Mouse (Mus musculus) E14TG2a.4 (cell line): ENCODE measurements at regions not wholly inside any gene's neighbourhood (a gene's known extent, or its start where the extent isn't known, plus 50 kb on each side); places are given as distances from the start of the nearest gene placed in this dataset.

ENCODE experiments used
- CTCF ChIP-seq: conservative IDR thresholded peaks from 2 replicates; pipeline ENCODE4 v1.5.1; 2014; ENCODE audit warnings: low read length
- NANOG ChIP-seq: IDR thresholded peaks from 2 replicates; pipeline ENCODE4 v1.6.1; 2014; ENCODE audit warnings: borderline replicate concordance, low read length, mixed read lengths
- POU5F1 ChIP-seq: IDR thresholded peaks from 2 replicates; pipeline ENCODE4 v1.6.1; 2014; ENCODE audit warnings: low read length, borderline replicate concordance

DNA sequence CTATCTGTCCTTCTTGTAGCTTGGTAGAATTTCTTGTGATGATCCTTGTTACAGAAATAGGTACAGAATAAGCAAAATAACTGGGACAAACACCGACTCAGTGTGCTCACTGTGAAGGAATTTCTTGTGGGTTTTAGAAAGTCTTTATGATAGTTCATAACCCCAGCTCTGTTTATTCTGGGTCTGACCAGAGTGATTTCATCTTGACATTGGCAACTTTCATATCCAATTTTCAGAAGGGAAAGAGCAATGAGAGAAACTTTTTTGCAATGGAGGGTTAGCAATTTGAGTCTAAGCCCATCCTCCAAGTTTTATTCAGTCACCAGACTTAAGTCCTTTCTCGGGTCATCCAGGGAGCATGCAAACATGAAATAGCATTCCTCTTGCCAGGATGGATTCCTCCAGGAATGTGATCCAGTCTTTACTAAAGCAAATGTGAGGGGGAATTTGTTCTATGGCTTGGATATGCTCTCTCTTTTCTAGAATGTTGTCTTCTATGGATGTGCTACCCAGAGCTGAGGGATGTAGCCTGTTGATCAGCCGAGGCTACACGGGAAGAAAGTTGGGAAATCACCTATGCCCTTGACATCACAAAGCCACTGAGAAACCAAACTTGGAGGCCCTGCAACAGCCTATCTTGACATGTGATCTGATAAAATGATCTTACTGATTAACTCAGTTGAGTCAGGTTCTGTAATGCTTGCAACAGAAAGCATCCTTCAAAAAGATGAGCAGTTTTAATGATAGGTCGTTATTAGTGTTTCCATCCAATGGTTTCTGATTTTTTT, 163.2 kb upstream of the Olig3 start:
- no peak for TF ChIP-seq CTCF
- no peak for TF ChIP-seq NANOG
- no peak for TF ChIP-seq POU5F1
